Mouse (Mus musculus) fibroblast of lung, adult 2 months (primary cell): ENCODE results near the gene Pfn4.
"Not testable (repeated sequence)": the region's sequence is repeated elsewhere in the genome, so short reads cannot be mapped to it uniquely, and the experiment has no call there.

Source experiments
- DNase-seq: peaks from one replicate; pipeline ENCODE4 v3.0.0-alpha.2; 2011; ENCODE audit warnings: low read depth

Gene Pfn4

DNA sequence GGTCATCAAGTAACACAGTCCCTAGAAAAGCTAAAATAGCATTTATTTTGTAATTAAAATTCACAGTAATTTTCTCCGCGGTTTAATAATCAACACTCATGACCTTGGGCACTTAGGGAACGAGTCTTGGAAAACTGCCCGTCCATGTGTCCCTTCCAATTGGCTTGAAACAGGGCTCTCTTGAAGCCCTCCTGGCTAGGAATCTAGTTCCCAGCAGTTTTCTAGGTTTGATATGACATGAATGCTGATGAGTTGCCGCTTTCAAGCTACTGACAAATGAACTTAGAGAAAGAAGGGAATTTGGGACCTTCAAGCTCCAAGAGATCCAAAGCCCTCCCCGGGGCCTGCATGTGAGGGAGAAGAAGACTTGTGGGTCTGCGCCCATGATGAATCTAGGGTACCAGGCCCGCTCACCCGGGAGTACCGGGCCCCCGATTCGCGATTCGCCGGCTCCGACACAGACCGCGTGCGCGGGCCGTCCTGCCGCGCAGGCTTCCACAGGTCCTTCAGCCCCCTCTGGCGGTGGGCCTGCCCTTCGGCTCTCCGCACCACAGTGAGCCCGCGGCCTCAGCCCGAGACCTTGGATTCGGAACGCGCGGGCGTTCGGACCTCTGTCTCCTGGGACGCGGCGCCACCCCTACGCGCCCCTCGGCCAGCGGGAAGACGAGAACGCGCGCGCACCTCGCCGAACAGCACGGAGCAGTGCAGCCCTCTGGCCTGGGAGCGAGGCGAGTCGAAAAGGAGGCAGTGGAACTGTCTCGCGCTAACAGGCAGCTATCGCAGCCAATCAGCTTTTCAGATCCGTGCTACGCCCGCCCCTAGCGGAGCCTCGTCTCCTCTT is at the start of gene Pfn4, which contains the start of gene Fam228b:
Gene Pfn4, plus strand, starts transcription at position 531 of the 841 bp plus-strand sequence.
Gene Fam228b, minus strand, starts transcription at position 776 of the 841 bp plus-strand sequence.
- peak; percentile 77 for DNase-seq

DNA sequence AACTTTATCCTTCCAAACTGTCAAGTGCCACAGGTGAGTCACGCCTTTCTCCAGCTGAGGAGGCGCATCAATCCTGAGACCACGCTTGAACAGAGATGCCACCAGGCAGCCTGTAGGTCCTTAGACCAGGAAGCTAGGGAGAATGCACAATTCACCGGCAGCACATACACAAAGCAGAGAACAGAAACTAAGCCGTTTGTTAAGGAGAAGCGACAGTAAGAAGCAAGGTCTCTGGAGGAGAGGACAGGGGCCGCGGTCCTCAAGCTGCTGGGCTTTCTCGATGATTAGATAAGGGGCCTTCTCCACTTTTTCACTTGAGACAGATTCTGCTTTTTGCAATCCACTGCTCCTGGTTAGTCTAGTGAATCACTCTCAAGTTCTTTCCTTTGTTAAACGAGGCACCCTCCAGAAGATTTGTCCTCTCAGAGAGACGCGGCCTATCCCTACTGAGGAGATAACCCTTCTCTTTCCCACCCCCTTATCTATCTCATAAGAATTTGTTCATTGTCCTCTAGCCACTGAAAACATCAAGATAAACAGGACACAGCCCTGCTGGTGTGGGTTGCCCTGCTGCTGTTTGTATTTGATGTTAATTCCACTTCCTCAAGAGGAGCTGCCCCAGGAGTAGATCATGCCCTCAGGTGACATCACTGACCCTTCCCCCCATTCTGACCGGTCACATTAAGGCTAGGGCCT is 49.6 kb upstream of the Pfn4 start:
- no peak for DNase-seq

DNA sequence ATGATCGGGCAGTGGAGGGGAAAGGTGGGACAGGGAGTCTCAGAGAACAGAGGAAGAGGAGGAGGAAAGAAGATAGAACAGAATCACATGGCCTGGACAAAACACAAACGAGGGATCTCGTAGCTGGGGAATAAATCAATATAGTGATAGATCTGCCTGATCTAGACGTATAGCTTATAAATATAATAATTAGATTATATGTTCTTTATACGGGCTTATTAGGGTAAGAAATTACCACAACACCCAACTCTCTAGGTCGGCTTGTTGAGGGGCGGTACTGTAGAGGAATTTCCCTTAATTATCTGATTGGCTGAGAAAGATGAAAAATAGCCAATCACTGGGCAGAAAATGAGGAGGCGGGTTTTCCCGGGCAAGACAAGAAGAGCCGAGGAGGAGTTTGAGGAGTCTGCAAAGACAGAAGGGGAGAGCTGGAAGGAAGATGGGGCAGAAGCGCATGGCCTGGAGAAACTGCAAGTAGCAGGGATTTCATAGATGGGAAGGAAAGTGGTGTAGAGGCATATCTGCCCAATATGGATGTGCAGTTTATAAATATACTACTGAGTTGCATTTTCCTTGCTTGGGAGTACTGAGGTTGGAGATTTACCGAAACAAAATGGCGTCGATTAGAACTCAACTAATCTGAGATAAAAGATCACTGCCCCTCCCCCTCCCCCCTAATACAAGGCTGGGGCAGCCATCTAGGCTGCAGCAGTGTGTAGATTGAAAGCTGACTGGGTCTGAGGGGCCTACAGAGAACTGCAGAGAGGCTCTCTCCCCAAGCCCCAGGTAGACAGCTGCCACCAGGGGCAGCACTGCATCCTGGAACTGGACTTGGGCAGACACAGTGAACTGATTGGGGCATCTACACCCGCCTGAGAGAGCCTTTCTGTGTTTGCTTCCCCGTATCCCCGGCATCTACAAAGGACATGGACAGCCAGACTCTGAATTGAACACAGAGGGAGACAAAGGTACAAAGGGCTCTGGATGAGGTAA is 48.8 kb upstream of the Pfn4 start:
- no peak for DNase-seq

DNA sequence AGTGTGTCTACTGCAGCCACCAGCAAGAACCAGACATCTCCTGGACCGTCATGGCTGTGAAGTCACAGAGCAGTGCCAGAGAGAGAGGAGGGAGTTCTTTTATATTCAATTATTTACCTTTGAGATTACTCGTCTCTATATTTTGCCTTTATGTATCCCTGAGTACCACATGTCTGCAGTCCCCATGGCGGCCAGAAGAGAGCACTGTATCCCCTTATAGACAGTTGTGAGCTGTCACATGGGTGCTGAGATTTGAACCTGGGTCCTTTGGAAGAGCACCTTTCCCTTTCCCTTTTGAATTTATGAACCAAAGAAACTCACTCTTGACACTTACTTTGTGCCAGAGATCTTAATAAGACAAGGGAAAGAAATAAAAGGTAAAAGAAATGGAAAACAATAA is 39.7 kb upstream of the Pfn4 start:
- DNase-seq, result no peak

DNA sequence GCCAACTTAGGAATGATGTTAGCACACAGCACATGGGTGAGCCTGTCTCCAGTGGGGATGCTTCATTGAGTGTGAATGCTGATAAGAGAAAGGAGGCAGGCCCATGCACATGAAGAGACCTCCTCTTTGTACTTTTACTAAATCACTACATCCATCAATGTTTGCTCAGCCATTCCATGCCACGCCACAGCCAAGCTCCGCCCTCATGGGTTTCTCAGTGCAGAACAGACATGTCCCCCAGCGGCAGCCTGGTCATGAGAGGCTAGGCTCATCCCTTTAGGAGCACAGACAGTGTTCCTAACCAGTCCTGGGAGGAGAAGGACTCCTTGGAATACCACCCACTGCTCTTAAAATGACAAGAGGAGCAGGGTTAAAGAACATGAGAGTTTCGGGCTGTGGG is 37.2 kb upstream of the Pfn4 start:
- DNase-seq, result no peak

DNA sequence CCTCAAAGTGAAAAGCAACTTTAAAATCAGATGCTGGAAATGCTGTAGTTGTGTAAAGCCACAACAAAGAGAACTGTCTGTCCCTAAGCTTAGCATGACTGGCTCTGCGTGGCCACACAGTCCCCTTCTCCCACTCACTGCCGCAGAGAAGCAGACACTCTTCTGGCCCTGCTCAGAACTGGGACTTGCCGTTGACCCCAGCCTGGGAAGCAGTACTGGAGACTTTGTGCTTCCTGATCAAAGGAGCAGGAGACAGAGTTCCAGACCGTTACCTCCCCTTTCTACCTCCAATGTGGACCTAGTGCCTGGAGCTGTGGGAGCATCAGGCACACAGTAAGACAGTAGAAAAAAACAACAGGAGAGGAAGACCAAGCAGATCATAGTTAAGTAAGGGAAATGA is 36.5 kb upstream of the Pfn4 start:
- no peak for DNase-seq

DNA sequence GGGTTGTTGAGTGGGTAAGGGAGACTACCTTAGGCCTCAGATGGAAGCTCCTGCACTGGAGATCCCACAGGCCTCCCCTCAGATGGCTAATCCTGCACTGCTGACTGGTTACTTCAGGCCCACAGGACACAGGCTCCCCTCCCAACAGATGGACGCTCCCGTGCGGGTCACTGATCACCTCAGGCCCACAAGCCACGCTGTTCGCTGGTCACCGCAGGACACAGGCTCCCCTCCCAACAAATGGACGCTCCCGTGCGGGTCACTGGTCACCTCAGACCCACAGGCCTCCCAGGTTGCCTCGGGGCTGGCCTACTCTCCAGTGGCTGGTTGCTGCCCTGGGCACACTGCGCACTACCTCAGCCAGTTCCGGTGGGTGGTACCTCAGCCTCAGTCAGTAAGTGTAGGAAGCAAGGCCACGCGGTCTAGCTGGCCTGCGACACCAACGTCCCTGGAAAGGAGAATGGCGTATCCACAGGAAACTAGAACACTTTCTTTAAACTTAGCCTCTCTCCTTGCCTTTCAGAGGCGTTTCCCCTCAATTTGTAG is 30.7 kb upstream of the Pfn4 start, which contains the start of gene Fam228a:
Gene Fam228a, minus strand, starts transcription at position 400 of the 546 bp plus-strand sequence.
- no peak for DNase-seq

DNA sequence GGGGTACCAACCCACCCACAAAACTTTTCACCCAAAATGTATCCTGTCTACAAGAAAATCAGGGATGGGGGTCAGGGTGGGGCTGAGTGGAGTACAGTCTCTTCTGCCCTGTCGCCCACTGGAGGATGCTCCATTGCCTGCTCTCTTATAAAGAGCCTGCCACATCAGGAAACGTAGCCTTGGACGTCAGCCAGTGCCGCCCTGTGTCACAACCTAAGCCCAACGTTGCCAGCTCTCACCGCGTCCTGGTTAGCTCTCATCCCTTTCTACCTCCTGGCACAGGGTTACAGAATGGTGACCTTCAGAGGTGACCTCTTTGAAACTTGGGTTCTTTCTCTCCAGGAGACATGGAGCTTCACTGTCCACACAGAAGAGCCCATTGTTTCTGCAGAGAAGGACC is 28.0 kb upstream of the Pfn4 start:
- no peak for DNase-seq

DNA sequence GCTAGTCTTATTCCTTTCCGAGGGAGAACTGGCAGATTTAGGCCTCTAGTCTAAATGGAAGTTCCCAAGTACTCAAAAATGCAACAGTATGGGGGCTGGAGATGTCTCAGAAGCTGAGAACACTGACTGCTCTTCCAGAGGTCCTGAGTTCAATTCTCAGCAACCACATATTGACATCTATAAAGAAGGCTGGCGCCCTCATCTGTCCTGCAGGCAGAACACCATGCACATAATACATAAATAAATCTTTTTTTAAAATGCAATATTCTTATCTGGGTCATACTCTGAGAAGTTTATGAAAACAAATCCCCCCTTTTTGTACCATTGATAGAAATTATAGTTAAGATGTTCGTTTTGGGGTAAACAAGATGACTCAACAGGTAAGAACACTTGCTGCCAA is 26.6 kb upstream of the Pfn4 start:
- no peak for DNase-seq

DNA sequence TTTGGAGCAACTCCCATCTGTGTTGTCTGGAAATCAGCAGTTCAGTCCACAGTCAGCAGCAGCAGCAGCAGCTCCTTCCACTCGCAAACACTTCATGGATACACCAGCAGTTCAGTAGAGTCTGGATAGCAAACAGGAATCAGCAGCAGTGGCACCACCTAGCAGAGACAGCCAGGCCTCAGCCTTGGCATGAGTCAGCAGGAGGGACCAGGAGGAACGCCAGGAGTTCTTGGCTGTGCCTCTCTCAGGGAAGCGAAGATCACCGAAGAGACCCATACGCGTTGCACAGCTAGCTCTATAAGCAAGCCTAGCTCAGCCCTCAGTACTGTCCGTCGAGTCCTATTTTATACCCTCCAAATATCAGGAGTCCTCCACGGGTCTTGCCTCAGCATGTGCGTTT is 24.3 kb upstream of the Pfn4 start:
- peak; percentile 1 for DNase-seq

DNA sequence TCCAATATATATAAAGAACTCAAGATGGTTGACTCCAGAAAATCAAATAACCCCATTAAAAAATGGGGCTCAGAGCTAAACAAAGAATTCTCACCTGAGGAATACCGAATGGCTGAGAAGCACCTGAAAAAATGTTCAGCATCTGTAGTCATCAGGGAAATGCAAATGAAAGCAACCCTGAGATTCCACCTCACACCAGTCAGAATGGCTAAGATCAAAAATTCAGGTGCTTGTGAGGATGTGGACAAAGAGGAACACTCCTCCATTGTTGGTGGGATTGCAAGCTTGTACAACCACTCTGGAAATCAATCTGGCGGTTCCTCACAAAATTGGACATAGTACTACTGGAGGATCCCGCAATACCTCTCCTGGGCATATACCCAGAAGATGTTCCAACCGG is 14.4 kb upstream of the Pfn4 start:
- DNase-seq, result not testable (repeated sequence)

DNA sequence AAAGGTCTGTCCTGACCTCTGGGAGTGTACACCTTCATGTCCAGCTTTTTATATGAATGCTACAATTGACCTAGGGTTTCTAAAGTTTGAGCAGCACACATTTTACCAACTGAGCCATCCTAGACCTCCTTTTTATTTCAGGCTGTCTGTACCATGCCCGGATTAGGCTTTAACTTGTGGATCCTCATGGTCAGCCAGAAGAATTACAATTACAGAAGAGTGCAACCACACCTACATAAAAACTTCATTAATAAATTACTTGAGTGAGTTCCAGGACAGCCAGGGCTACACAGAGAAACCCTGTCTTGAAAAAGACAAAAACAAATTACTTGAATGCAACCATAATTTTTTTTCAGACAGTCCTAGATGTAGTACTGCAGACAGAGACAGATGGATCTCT is 11.8 kb upstream of the Pfn4 start:
- no peak for DNase-seq

DNA sequence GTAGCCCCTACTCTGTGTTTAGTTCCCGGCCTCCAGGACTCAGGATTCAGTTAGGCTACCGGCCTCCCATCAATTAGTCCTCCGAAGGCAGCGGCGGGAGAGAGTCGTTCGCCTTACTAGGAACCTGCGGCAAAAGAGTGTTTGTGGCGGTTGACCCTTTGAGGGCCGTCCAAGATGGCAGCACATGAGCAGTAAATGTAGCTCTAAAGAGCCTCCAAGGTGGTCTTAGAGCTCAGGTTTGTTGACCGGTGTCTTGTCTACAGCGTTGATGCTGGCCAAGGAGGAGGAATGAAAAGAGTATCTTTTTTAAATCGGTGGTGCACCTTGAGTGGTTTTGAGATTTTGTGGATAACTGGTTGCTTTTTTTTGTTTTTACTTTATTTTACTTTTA is 506 bp downstream of the Pfn4 start:
- DNase-seq, result no peak

DNA sequence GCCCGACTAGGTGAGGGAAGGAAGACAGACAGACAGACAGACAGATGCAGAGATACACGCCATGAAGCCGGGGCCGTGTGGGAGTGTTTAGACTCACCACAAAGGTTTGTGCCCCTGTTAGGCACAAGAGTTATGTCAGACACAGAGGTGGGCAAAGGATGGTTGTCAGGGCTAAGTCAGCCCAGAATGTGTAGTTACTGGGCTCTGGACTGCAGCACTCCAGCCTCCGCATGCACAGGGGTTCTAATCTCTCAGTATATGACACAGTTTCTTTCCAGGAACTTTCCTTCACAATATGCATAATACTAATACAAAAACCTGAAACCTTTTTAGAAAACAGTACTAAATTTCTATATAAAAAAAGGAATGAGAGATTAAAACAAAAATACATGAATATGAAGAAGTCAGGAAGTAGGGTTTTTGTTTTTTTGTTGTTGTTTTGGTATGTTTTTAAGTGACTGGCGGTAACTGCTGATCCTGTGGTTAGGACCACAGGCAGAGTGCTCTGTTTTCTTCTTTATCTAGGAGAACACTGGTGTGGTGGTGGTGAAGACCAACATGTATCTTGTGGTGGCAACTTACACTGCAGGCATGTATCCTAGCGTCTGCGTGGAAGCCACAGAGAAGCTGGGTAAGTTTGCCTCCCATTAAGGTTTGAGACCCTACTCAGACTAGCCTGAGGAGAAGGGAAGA is 6.2 kb downstream of the Pfn4 start:
- DNase-seq, result no peak

DNA sequence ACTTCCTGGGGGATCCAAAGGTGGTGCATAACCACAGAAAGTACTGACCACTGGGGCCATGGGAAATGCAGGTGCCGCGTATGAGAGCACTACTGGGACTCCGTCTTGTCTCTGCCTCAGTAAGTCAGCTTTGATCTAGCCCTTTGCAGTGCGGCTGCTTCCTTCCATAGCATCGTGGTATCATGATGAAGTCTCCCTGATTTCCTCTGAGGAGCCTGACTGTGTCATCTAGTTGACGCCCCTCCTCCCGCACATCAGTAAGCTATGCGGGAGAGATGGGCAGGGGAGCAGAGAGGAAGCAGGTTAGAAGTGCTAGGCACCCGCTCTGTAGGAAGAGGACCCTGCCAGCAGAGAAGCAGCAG is 6.7 kb downstream of the Pfn4 start:
- DNase-seq, result no peak

DNA sequence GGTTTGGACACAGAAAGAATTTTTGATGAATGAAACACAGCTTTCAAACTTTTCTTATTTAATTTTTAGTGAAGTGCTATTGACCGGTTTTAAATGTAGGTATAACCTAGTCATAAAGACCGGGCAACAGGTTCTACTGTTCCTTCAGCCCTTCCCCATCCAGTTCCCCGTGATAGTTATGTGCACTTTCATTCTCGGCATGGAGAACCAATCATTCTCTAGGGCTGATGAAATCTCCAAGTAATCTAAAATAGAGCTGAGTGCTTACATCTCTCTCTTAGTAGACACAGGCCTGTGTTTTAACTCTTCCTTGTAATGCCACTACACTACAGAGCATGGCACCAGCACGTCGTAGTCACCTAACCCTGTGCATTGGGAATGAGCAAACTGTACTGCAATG is 8.9 kb downstream of the Pfn4 start:
- DNase-seq, result no peak

DNA sequence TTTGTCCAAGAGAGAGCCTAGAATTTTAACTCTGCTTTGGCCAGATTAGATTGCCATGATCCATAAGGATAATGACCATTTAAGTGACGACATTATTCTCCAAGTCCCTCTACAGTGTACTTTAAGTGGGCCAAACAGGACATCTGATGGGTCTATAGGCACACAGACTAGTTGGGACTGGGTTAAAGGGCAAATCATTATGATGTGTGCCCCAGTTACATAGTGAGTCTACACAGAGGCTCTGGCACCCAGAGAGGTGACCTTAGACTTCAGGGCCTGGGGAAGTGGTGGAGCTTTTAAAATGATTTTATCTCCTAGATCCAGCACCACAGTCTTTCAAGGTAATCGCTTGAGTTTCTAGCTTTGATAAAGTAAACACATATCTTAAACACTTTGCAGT is 11.4 kb downstream of the Pfn4 start:
- DNase-seq, result no peak

DNA sequence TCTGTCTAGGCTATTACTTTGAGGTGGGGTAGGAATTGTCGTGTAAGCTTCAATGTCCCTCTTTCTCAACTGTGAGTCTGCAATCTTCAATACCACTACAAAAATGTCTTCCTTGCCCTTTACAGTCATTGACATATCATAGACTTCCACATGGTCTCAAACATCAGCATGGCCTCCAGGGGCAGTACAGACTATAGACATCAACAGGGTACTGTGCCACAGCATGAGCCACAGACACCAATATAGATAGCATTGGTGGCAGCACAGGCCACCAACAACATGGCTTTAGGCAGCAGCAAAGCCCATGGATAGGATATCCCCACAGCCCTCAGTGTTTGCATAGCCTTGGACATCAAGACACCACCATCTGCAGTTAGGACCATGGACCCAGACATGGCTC is 12.4 kb downstream of the Pfn4 start:
- DNase-seq, result no peak

DNA sequence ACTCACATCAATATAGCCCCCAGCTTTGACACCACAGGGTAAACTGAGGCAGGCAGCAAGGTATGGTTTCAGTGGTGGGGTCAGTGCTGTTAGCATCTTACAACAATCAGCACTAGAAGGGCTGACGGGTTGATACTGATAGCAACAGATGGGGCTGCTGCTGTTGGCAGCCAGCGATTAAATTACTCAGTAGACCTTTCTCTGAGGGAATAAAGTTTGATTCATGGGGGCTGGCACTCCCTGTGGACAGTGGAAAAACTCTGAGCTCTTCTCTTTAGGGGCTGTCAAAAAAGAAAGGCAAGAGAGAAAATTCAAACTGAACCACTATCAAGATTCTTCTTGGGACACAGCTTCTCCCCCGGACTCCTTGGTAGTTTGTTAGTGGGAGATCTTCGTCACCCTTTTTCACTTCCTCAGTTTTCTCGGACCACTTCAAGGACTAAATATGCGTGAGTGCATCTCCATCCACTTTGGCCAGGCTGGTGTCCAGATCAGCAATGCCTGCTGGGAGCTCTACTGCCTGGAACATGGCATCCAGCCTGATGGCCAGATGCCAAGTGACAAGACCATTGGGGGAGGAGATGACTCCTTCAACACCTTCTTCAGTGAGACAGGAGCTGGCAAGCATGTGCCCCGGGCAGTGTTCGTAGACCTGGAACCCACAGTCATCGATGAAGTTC is 13.0 kb downstream of the Pfn4 start:
- not testable (repeated sequence) for DNase-seq

DNA sequence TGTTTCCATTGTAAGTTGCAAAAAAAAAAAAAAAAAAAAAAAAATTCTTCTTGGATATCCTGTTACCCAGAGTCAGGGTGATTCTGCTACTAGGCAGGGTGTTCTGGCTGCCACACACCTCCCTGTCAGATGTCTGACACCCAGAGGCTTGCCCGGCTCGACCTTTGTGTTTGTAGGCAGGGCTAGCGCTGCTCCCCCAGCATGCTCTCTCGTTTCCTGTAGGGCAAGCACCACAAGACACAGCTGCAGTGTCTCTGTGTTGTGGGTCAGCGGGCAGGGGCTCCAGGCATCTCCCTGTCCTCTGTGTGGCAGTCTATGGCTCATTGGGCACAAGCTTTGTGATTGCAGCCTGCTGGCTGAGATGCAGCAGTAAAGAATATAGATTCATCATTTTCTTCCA is 14.8 kb downstream of the Pfn4 start:
- DNase-seq, result no peak

DNA sequence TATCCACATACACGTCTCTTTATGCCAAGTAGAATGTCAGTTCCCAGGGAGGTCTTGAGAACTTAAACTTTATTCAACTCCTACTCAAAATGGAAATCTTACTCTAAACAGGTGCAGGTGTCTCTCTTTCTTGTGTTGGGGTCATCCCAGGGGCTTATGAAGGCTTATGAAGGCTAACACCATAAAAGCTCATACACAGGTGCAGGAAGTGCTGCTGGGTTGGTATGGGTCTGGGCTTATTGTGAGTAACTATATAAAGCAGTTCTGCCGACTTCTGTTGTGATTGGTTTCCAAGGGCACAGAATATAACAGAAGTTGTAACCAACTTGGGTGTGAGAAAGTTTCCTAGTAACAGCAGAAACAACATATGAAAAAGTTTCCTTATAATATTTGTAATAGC is 15.6 kb downstream of the Pfn4 start:
- no peak for DNase-seq
